Mouse (Mus musculus) CH12.LX (cell line): ENCODE measurements around the gene Jaml. TPM values are rescaled to one million over a fixed set of nuclear protein-coding genes. Genes with fewer than 3 reads are reported as not detected.

Source experiments
- DNase-seq: peaks from one replicate; pipeline ENCODE4 v3.0.0-alpha.2; 2013; ENCODE audit errors: extremely low read depth
- H3K27ac ChIP-seq: 2 replicates; pipeline ENCODE4 v1.5.1; 2012; ENCODE audit warnings: low read depth, mild to moderate bottlenecking, control low read depth, moderate library complexity; ENCODE audit not compliant: insufficient read depth
- H3K27me3 ChIP-seq: replicated peaks from 2 replicates; pipeline ENCODE3; 2012; ENCODE audit warnings: inconsistent platforms
- H3K36me3 ChIP-seq, 2 experiments: replicated peaks in 1 of 2; 2 replicates each; pipeline versions ENCODE3 to v1.6.1; 2012; ENCODE audit warnings: inconsistent platforms in 1 of 2, low read length in 1 of 2, mild to moderate bottlenecking in 1 of 2, mixed read lengths in 1 of 2, moderate library complexity in 1 of 2; ENCODE audit not compliant: control insufficient read depth in 1 of 2, insufficient read depth in 1 of 2
- H3K4me1 ChIP-seq, 2 experiments: 2 replicates each; pipeline ENCODE4 v1.6.1; 2012; ENCODE audit warnings: inconsistent platforms in 1 of 2, moderate library complexity in 1 of 2; ENCODE audit not compliant: insufficient read depth in 2 of 2, control insufficient read depth in 1 of 2
- H3K4me2 ChIP-seq: 2 replicates; pipeline ENCODE4 v1.6.1; 2012; ENCODE audit warnings: low read depth, mild to moderate bottlenecking, control low read depth; ENCODE audit not compliant: poor library complexity, insufficient read depth, severe bottlenecking
- H3K4me3 ChIP-seq, 3 experiments: fragments of 150-350 bp in 1 of 3; sonication (generic) in 1 of 3; replicated peaks in 1 of 3; 2 replicates each; pipeline versions ENCODE3 to v1.5.1; 2011 to 2012; ENCODE audit warnings: low read depth in 2 of 3, low read length in 2 of 3, mild to moderate bottlenecking in 2 of 3, moderate library complexity in 2 of 3, control low read depth in 1 of 3, improper control_type of control experiment in 1 of 3, inconsistent platforms in 1 of 3, mixed read lengths in 1 of 3; ENCODE audit not compliant: poor library complexity in 1 of 3
- H3K79me2 ChIP-seq: replicated peaks from 2 replicates; pipeline ENCODE4 v1.6.1; 2012; ENCODE audit warnings: mild to moderate bottlenecking, moderate library complexity; ENCODE audit not compliant: control insufficient read depth, poor library complexity, insufficient read depth, severe bottlenecking; ENCODE audit errors: extremely low read depth
- H3K9ac ChIP-seq: 2 replicates; pipeline ENCODE4 v1.6.1; 2012; ENCODE audit warnings: low read depth, mild to moderate bottlenecking, control low read depth, moderate library complexity; ENCODE audit not compliant: insufficient read depth
- H3K9me3 ChIP-seq: replicated peaks from 2 replicates; pipeline ENCODE3; 2012; ENCODE audit warnings: low read length, inconsistent platforms, mixed read lengths
- CHD1 ChIP-seq: IDR thresholded peaks from 2 replicates; pipeline ENCODE4 v1.6.1; 2012; ENCODE audit warnings: low read depth, low read length, improper control_type of control experiment, inconsistent platforms
- CHD2 ChIP-seq: IDR thresholded peaks from 2 replicates; pipeline ENCODE4 v1.6.1; 2011; ENCODE audit warnings: low read length, improper control_type of control experiment
- E2F4 ChIP-seq: IDR thresholded peaks from 2 replicates; pipeline ENCODE4 v1.6.1; 2011; ENCODE audit warnings: low read depth, low read length, improper control_type of control experiment; ENCODE audit not compliant: insufficient replicate concordance
- ETS1 ChIP-seq: conservative IDR thresholded peaks from 2 replicates; pipeline ENCODE4 v1.6.1; 2012; ENCODE audit warnings: low read depth, mild to moderate bottlenecking, inconsistent platforms, low read length, improper control_type of control experiment, moderate library complexity
- GABPA ChIP-seq: IDR thresholded peaks from 2 replicates; pipeline ENCODE4 v1.6.1; 2012; ENCODE audit warnings: low read depth, low read length, improper control_type of control experiment, inconsistent platforms; ENCODE audit not compliant: insufficient replicate concordance
- HCFC1 ChIP-seq: IDR thresholded peaks from 2 replicates; pipeline ENCODE4 v1.6.1; 2012; ENCODE audit warnings: low read depth, mild to moderate bottlenecking, inconsistent platforms, low read length, improper control_type of control experiment
- IRF4 ChIP-seq: IDR thresholded peaks from 2 replicates; pipeline ENCODE4 v1.6.1; 2014; ENCODE audit warnings: low read depth, mild to moderate bottlenecking, inconsistent platforms, low read length, improper control_type of control experiment
- JUN ChIP-seq: IDR thresholded peaks from 2 replicates; pipeline ENCODE4 v1.6.1; 2011; ENCODE audit warnings: low read depth, mild to moderate bottlenecking, low read length, improper control_type of control experiment, moderate library complexity; ENCODE audit not compliant: insufficient read depth
- JUND ChIP-seq: conservative IDR thresholded peaks from 2 replicates; pipeline ENCODE4 v1.6.1; 2011; ENCODE audit warnings: low read depth, low read length, improper control_type of control experiment
- KAT2A ChIP-seq: IDR thresholded peaks from 2 replicates; pipeline ENCODE4 v1.6.1; 2012; ENCODE audit warnings: low read length, improper control_type of control experiment, inconsistent platforms; ENCODE audit not compliant: insufficient replicate concordance
- MAFK ChIP-seq: IDR thresholded peaks from 2 replicates; pipeline ENCODE4 v1.6.1; 2011; ENCODE audit warnings: low read length, improper control_type of control experiment; ENCODE audit not compliant: insufficient replicate concordance
- MAX ChIP-seq: IDR thresholded peaks from 2 replicates; pipeline ENCODE4 v1.6.1; 2011; ENCODE audit warnings: low read length, improper control_type of control experiment
- MAZ ChIP-seq: IDR thresholded peaks from 2 replicates; pipeline ENCODE4 v1.6.1; 2012; ENCODE audit warnings: low read depth, mild to moderate bottlenecking, inconsistent platforms, low read length, improper control_type of control experiment, moderate library complexity
- NELFE ChIP-seq: IDR thresholded peaks from 2 replicates; pipeline ENCODE4 v1.6.1; 2011; ENCODE audit warnings: low read depth, low read length, improper control_type of control experiment
- NRF1 ChIP-seq: IDR thresholded peaks from 2 replicates; pipeline ENCODE4 v1.6.1; 2014; ENCODE audit warnings: low read depth, mild to moderate bottlenecking, inconsistent platforms, low read length, improper control_type of control experiment, moderate library complexity
- PAX5 ChIP-seq: IDR thresholded peaks from 2 replicates; pipeline ENCODE4 v1.6.1; 2012; ENCODE audit warnings: low read length, inconsistent platforms, mixed read lengths
- POLR2AphosphoS2 ChIP-seq: IDR thresholded peaks from 2 replicates; pipeline ENCODE4 v1.6.1; 2011; ENCODE audit warnings: low read depth, low read length, improper control_type of control experiment
- RAD21 ChIP-seq: IDR thresholded peaks from 2 replicates; pipeline ENCODE4 v1.6.1; 2011; ENCODE audit warnings: low read depth, mild to moderate bottlenecking, low read length, improper control_type of control experiment, moderate library complexity
- TBP ChIP-seq: conservative IDR thresholded peaks from 2 replicates; pipeline ENCODE4 v1.6.1; 2011; ENCODE audit warnings: low read depth, low read length, improper control_type of control experiment
- TCF12 ChIP-seq: IDR thresholded peaks from 2 replicates; pipeline ENCODE4 v1.6.1; 2014; ENCODE audit warnings: low read depth, mild to moderate bottlenecking, inconsistent platforms, low read length, improper control_type of control experiment
- USF1 ChIP-seq: IDR thresholded peaks from 2 replicates; pipeline ENCODE4 v1.6.1; 2014; ENCODE audit warnings: low read depth, mild to moderate bottlenecking, inconsistent platforms, low read length, improper control_type of control experiment
- ZC3H11A ChIP-seq: IDR thresholded peaks from 2 replicates; pipeline ENCODE4 v1.6.1; 2012; ENCODE audit warnings: low read depth, mild to moderate bottlenecking, inconsistent platforms, low read length, improper control_type of control experiment
- ZKSCAN1 ChIP-seq: IDR thresholded peaks from 2 replicates; pipeline ENCODE4 v1.6.1; 2012; ENCODE audit warnings: low read depth, inconsistent platforms, low read length, improper control_type of control experiment, borderline replicate concordance
- ZMIZ1 ChIP-seq: IDR thresholded peaks from 2 replicates; pipeline ENCODE4 v1.6.1; 2012; ENCODE audit warnings: low read depth, mild to moderate bottlenecking, inconsistent platforms, low read length, improper control_type of control experiment
- ZNF384 ChIP-seq: IDR thresholded peaks from 2 replicates; pipeline ENCODE4 v1.6.1; 2012; ENCODE audit warnings: low read depth, low read length, improper control_type of control experiment, inconsistent platforms
- dilution Hi-C: fragments of 300-500 bp; cut with MboI; formaldehyde crosslinking; loops from 2 replicates; pipeline ENCODE4 v1.14.3; 2020; ENCODE audit warnings: low sequenced_read_pairs; ENCODE audit not compliant: extremely low pct_unique_long_range_greater_than_20kb, extremely low pct_ligation_motif_present
- in situ Hi-C: fragments of 300-500 bp; cut with MboI; formaldehyde crosslinking; loops from 3 replicates; pipeline ENCODE4 v1.14.3; 2019; ENCODE audit warnings: low sequenced_read_pairs, low pct_ligation_motif_present, low pct_unique_long_range_greater_than_20kb, mixed read lengths
- polyA plus RNA-seq: library from polyadenylated mRNA; unstranded; fragments of >175 nt; gene quantifications from 2 replicates; pipeline ENCODE4 v1.2.1, GENCODE M21; 2012; ENCODE audit warnings: low read depth; ENCODE audit not compliant: insufficient read length
- total RNA-seq, 2 experiments: library from RNA; depleted of rRNA; stranded (reverse); fragments of 300-350 nt in 1 of 2; fragments of >200 nt in 1 of 2; gene quantifications; 2 replicates each; pipeline ENCODE4 v1.2.3; 2012 to 2014

Jaml gene
- total and polyA plus RNA-seq, 3 experiments: 0.51 to 1.1 (median 0.87) TPM

DNA sequence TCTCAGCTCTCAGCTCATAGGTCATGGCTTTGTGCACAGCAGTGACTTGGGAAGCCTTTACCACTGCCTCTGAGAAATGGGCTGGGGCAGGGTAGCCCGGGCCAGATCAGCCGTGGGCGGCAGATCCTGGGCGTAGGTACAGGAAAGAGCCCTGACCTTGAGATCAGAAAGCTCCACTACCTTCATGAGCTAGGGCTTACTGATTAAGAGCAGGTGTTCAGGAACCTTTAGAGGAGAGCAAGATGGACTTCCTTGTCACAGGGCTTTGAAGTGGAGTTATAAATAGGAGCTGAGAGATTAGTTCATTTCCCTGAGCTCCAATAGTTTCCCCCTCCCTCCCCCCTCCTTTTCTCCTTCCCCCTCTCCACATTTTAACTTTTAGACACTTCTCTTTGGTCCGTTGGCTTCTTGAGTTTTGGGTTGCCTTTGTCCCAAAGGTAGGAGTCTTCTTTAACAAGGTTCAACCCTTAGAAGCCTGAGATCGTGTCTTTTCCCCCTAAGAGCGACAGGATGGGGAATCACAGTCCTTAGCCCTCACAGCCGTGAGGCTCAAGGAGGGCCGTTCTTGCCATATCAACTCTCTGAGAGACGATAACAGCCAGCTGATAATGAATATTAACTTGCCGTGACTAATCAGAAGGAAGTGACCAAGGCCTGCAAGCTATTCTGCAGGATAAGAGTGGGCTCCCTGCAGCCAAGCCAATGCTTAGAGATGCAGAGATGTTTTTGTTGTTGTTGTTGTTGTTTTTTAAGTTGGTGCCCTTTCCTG, 24.4 kb downstream of the Jaml start:
- in situ Hi-C loops: no loop called here
- no peak for DNase-seq
- Histone ChIP-seq H3K4me1 (peaks cover 11 to 22% of the 10 kb centered on the region in 2 experiments; a peak in 3 of 4 replicates), H3K4me3 (no peak overlapping the region), H3K79me2 (no peaks in the 10 kb centered on the region), H3K27me3 (no peaks in the 10 kb centered on the region), H3K27ac (no peak overlapping the region), H3K9ac (no peak overlapping the region), H3K4me2 (no peak overlapping the region), H3K36me3 (peaks cover 2% of the 10 kb centered on the region in 2 experiments), H3K9me3 (no peaks in the 10 kb centered on the region)
- dilution Hi-C loops: no loop called here
- TF ChIP-seq CHD2 (no peak), HCFC1 (no peak), USF1 (no peak), JUN (no peak), TBP (no peak), NELFE (no peak), ZC3H11A (no peak), TCF12 (no peak)

DNA sequence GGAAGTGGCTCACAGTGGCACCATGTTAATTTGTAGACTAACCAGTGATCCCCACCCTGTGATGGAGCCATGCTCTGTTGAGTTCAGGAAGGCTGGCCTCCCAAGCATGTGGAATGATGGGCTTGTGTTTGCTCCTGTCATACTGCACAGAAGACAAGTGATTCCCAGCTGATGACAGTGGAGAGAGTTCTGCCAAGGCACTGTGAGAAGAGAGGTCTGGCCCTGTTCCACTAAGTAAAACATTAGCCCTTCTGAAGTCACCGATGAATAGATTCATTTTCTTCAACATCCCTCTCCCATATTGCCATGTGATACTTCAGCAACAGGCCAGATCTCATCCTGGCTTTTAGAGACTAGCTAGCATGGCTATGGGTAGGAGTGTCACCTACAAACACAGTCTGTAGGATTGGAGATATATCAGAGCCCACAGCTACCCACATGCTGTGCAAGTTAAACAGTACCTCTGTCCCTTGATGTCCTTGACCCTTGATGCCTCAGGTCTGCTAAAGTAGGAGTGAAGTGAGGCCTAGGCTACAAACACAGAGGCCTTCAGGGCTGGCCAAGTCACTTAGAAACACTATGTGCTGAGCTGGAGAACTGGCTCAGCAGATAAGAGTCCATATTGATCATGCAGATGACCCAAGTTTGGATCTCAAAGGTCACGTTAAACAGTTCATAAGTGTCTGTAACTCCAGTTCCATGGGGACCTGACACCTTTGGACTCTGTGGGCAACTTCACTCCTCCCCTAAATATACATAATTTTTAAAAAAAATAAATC, 26.8 kb downstream of the Jaml start:
- no peak overlapping the region for H3K4me3 ChIP-seq
- H3K4me1 ChIP-seq: peaks cover 11 to 22% of the 10 kb centered on the region in 2 experiments; a peak in 3 of 4 replicates
- DNase-seq: no peak
- TF ChIP-seq ZNF384 (no peak), ZC3H11A (no peak), POLR2AphosphoS2 (no peak), CHD1 (no peak), RAD21 (no peak), ZMIZ1 (no peak), MAFK (no peak), GABPA (no peak), MAZ (no peak), PAX5 (no peak), JUND (no peak), E2F4 (no peak), IRF4 (no peak), ZKSCAN1 (no peak), ETS1 (no peak), KAT2A (no peak), NRF1 (no peak), MAX (no peak)
- H3K4me2 ChIP-seq: no peak overlapping the region
- in situ Hi-C loops: no loop called here
- dilution Hi-C loops: no loop called here
- H3K9ac ChIP-seq: no peak overlapping the region
- H3K27ac ChIP-seq: no peak overlapping the region
- H3K27me3 ChIP-seq: no peaks in the 10 kb centered on the region
- H3K9me3 ChIP-seq: no peaks in the 10 kb centered on the region
- H3K36me3 ChIP-seq: peaks cover 2% of the 10 kb centered on the region in 2 experiments
- H3K79me2 ChIP-seq: no peaks in the 10 kb centered on the region
